Comparison of ENCODE assay signal across 16 mouse cellular contexts in genomic region chr1:139079000-139079399, GRCm38 (mm10).
DNase-seq lines count a peak whose midpoint lies in the region; ATAC-seq and TF ChIP-seq lines count a peak whose summit lies in the region.
"Had no signal": no experiment of that assay in that cellular context is flagged by ENCODE, and none has a peak within 500 bp of the region (broad histone marks: within the 10 kb centered on the region; RNA-seq: fewer than 3 reads in every experiment).

No protein-coding gene starts in this region.

- H3K9me3 ChIP-seq in hindbrain, embryonic 16.5 days (ENCODE audit: control insufficient read depth, low read length) = no peaks in the 10 kb centered on the region
- no peaks in the 10 kb centered on the region for H3K9me3 ChIP-seq in hindbrain, embryonic 14.5 days (ENCODE audit: control insufficient read depth, low read length)
- no peaks in the 10 kb centered on the region for H3K9me3 ChIP-seq in MEL (replicated peaks; ENCODE audit: insufficient read depth, low read length)
- H3K9me3 ChIP-seq: limb, embryonic 12.5 days had no signal

- 63% methylated on average over 8 of the region's 8 CpGs for WGBS in hindbrain, embryonic 16.5 days
- 68% methylated on average over 8 of the region's 8 CpGs for WGBS in hindbrain, embryonic 14.5 days

- peak; percentile 90 to 91 for TF ChIP-seq EP300 in MEL (IDR thresholded peaks at IDR 0.05; ENCODE audit: low read depth in 1 of 2, low read length in 2 of 2)

- no peak overlapping the region for H3K9ac ChIP-seq in hindbrain, embryonic 16.5 days (ENCODE audit: low read depth, low read length)
- H3K9ac ChIP-seq in hindbrain, embryonic 14.5 days = no peak overlapping the region
- peak overlapping the region; percentile 54 for H3K9ac ChIP-seq in MEL (ENCODE audit: control insufficient read depth, low read depth, low read length, poor library complexity, severe bottlenecking)
- H3K9ac ChIP-seq: limb, embryonic 12.5 days had no signal

- H3K27ac ChIP-seq in hindbrain, embryonic 16.5 days (ENCODE audit: low read depth, low read length) = no peak overlapping the region
- H3K27ac ChIP-seq in hindbrain, embryonic 14.5 days = no peak overlapping the region
- peak overlapping the region; percentile 83 for H3K27ac ChIP-seq in MEL (ENCODE audit: control insufficient read depth, low read depth, low read length)
- H3K27ac ChIP-seq: limb, embryonic 12.5 days had no signal

- H3K79me2 ChIP-seq in MEL (ENCODE audit: control insufficient read depth, insufficient read depth, low read length, poor library complexity) = no peaks in the 10 kb centered on the region

- DNase-seq in cerebellum, postnatal 14 days = peak; percentile 13 to 16
- DNase-seq in cerebellum, adult 11-12 months = no peak
- no peak for DNase-seq in hindbrain, embryonic 14.5 days (ENCODE audit: low spot score)
- peak; percentile 95 for DNase-seq in MEL (ENCODE audit: low read depth, low spot score)
- no peak for DNase-seq in cerebellum, adult 8-10 months
- no peak for DNase-seq in thymus, adult 18-20 months
- DNase-seq: adrenal gland, adult 8-10 months; gastrocnemius, postnatal 36 days; kidney, postnatal 14 days; lung, adult 2 months; right cerebral cortex, postnatal 4 days had no signal

- no peak overlapping the region for H3K4me2 ChIP-seq in hindbrain, embryonic 16.5 days (ENCODE audit: low read length)
- H3K4me2 ChIP-seq in hindbrain, embryonic 14.5 days (replicated peaks) = no peak overlapping the region
- H3K4me2 ChIP-seq: limb, embryonic 12.5 days had no signal

- peaks cover 2% of the 10 kb centered on the region for H3K4me1 ChIP-seq in hindbrain, embryonic 16.5 days (ENCODE audit: control insufficient read depth, insufficient read depth, low read depth, low read length)
- H3K4me1 ChIP-seq in hindbrain, embryonic 14.5 days (replicated peaks; ENCODE audit: control insufficient read depth, insufficient read depth, low read length) = peaks cover 11% of the 10 kb centered on the region
- peaks cover 6 to 13% of the 10 kb centered on the region in 2 experiments for H3K4me1 ChIP-seq in MEL (ENCODE audit: control insufficient read depth in 1 of 2, insufficient read depth in 2 of 2, low read length in 2 of 2)

- H3K27me3 ChIP-seq in hindbrain, embryonic 16.5 days (replicated peaks; ENCODE audit: control insufficient read depth, insufficient read depth, low read length) = no peaks in the 10 kb centered on the region
- no peaks in the 10 kb centered on the region for H3K27me3 ChIP-seq in hindbrain, embryonic 14.5 days (ENCODE audit: control insufficient read depth, insufficient read depth, low read length)
- H3K27me3 ChIP-seq in MEL (ENCODE audit: control insufficient read depth in 1 of 2, insufficient read depth in 2 of 2, low read length in 2 of 2) = no peaks in the 10 kb centered on the region
- H3K27me3 ChIP-seq: limb, embryonic 12.5 days; megakaryocyte, embryonic 14.5 days had no signal

- TF ChIP-seq RAD21 in MEL (IDR thresholded peaks at IDR 0.05; ENCODE audit: low read depth, low read length) = no peak

- no peak overlapping the region for H3K4me3 ChIP-seq in hindbrain, embryonic 16.5 days (ENCODE audit: low read length)
- H3K4me3 ChIP-seq in hindbrain, embryonic 14.5 days (replicated peaks; ENCODE audit: low read length) = no peak overlapping the region
- H3K4me3 ChIP-seq in MEL (ENCODE audit: control insufficient read depth in 1 of 2, insufficient read depth in 1 of 2, low read depth in 2 of 2, low read length in 2 of 2) = peak overlapping the region; percentile 57 to 81
- H3K4me3 ChIP-seq: limb, embryonic 12.5 days; megakaryocyte, embryonic 14.5 days had no signal

- peak; percentile 25; the same call in 1 of the 2 replicates for ATAC-seq in hindbrain, embryonic 16.5 days
- ATAC-seq in hindbrain, embryonic 14.5 days (ENCODE audit: low FRiP score) = no peak
- peak; percentile 44 for ATAC-seq in erythroid progenitor cell, adult 5-6 weeks (replicated peaks; ENCODE audit: low FRiP score, poor library complexity, severe bottlenecking)
- ATAC-seq: intestine, embryonic 16.5 days had no signal

- no peaks in the 10 kb centered on the region for H3K36me3 ChIP-seq in hindbrain, embryonic 16.5 days (ENCODE audit: control insufficient read depth, insufficient read depth, low read length)
- H3K36me3 ChIP-seq in hindbrain, embryonic 14.5 days (replicated peaks; ENCODE audit: control insufficient read depth, insufficient read depth) = no peaks in the 10 kb centered on the region
- peaks cover 0 to 10% of the 10 kb centered on the region in 2 experiments; a peak in 2 of 4 replicates for H3K36me3 ChIP-seq in MEL (ENCODE audit: control insufficient read depth in 1 of 2, insufficient read depth in 2 of 2, low read length in 2 of 2)
- H3K36me3 ChIP-seq: limb, embryonic 12.5 days had no signal

- TF ChIP-seq POLR2A in MEL (IDR thresholded peaks at IDR 0.05; ENCODE audit: control insufficient read depth in 1 of 2, insufficient read depth in 1 of 2, low read depth in 1 of 2, low read length in 2 of 2, poor library complexity in 1 of 2) = no peak; a peak in 1 of 4 replicates

- no peak for TF ChIP-seq CTCF in MEL (IDR thresholded peaks at IDR 0.05 in 2 of 3, conservative IDR thresholded peaks at IDR 0.05 in 1 of 3; ENCODE audit: control insufficient read depth in 1 of 3, insufficient read depth in 1 of 3, low read depth in 2 of 3, low read length in 3 of 3, poor library complexity in 1 of 3, severe bottlenecking in 1 of 3)

TF ChIP-seq in MEL, 35 proteins besides CTCF, POLR2A, EP300 and RAD21:
- TF ChIP-seq E2F4 (IDR thresholded peaks at IDR 0.05; ENCODE audit: borderline replicate concordance, low read depth, low read length) = no peak
- 0 out of 2 replicates have a peak, but pooled peaks have one; percentile 35 for TF ChIP-seq BHLHE40 (IDR thresholded peaks at IDR 0.05; ENCODE audit: borderline replicate concordance, low read depth, low read length)
- 0 out of 2 replicates have a peak, but pooled peaks have one; percentile 23 for TF ChIP-seq HCFC1 (IDR thresholded peaks at IDR 0.05; ENCODE audit: low read depth, low read length)
- peak; percentile 63 for TF ChIP-seq GATA1 (IDR thresholded peaks at IDR 0.05; ENCODE audit: low read depth, low read length)
- TF ChIP-seq JUND (IDR thresholded peaks at IDR 0.05; ENCODE audit: low read depth, low read length) = 0 out of 2 replicates have a peak, but pooled peaks have one; percentile 42
- no peak for TF ChIP-seq USF2 (IDR thresholded peaks at IDR 0.05; ENCODE audit: borderline replicate concordance in 1 of 2, insufficient read depth in 1 of 2, low read depth in 1 of 2, low read length in 2 of 2)
- 0 out of 2 replicates have a peak, but pooled peaks have one; percentile 29 for TF ChIP-seq ZNF384 (IDR thresholded peaks at IDR 0.05; ENCODE audit: low read depth, low read length)
- no peak for TF ChIP-seq MEF2A (IDR thresholded peaks at IDR 0.05; ENCODE audit: extremely low read depth, insufficient replicate concordance, low read depth, low read length, poor library complexity, severe bottlenecking)
- peak; percentile 34; the same call in 1 of the 2 replicates for TF ChIP-seq NELFE (IDR thresholded peaks at IDR 0.05; ENCODE audit: low read depth, low read length)
- TF ChIP-seq CHD1 (IDR thresholded peaks at IDR 0.05; ENCODE audit: low read depth, low read length) = no peak
- TF ChIP-seq ZC3H11A (IDR thresholded peaks at IDR 0.05; ENCODE audit: low read depth, low read length) = no peak
- TF ChIP-seq MXI1 (IDR thresholded peaks at IDR 0.05; ENCODE audit: low read depth, low read length) = peak; percentile 85
- TF ChIP-seq MAZ (IDR thresholded peaks at IDR 0.05; ENCODE audit: low read depth, low read length) = no peak
- no peak for TF ChIP-seq USF1 (IDR thresholded peaks at IDR 0.05; ENCODE audit: low read depth, low read length)
- TF ChIP-seq MYC (IDR thresholded peaks at IDR 0.05; ENCODE audit: low read depth, low read length) = peak; percentile 73
- peak; percentile 73 for TF ChIP-seq TCF12 (IDR thresholded peaks at IDR 0.05; ENCODE audit: low read depth, low read length)
- peak; percentile 85 for TF ChIP-seq ETS1 (IDR thresholded peaks at IDR 0.05; ENCODE audit: low read depth, low read length)
- peak; percentile 26 for TF ChIP-seq SMC3 (IDR thresholded peaks at IDR 0.05; ENCODE audit: low read depth, low read length)
- TF ChIP-seq MAFK (IDR thresholded peaks at IDR 0.05; ENCODE audit: borderline replicate concordance, low read depth, low read length) = peak; percentile 58; the same call in 1 of the 2 replicates
- TF ChIP-seq TAL1 (IDR thresholded peaks at IDR 0.05; ENCODE audit: low read length) = no peak; the same call in 1 of the 2 replicates
- TF ChIP-seq ZMIZ1 (IDR thresholded peaks at IDR 0.05; ENCODE audit: low read depth, low read length) = no peak
- no peak for TF ChIP-seq ZKSCAN1 (IDR thresholded peaks at IDR 0.05; ENCODE audit: low read depth, low read length)
- TF ChIP-seq SIN3A (IDR thresholded peaks at IDR 0.05; ENCODE audit: low read length) = peak; percentile 82
- no peak for TF ChIP-seq NRF1 (IDR thresholded peaks at IDR 0.05; ENCODE audit: insufficient read depth, low read depth, low read length, poor library complexity, severe bottlenecking)
- TF ChIP-seq TBP (IDR thresholded peaks at IDR 0.05; ENCODE audit: low read depth, low read length) = peak; percentile 6; the same call in 1 of the 2 replicates
- TF ChIP-seq MYB (IDR thresholded peaks at IDR 0.05; ENCODE audit: low read depth, low read length) = peak; percentile 74
- TF ChIP-seq MAX (IDR thresholded peaks at IDR 0.05; ENCODE audit: low read length) = peak; percentile 69
- TF ChIP-seq GABPA (IDR thresholded peaks at IDR 0.05; ENCODE audit: low read depth, low read length) = peak; percentile 85
- no peak for TF ChIP-seq POLR2AphosphoS2 (IDR thresholded peaks at IDR 0.05; ENCODE audit: low read length)
- peak; percentile 33; the same call in 1 of the 2 replicates for TF ChIP-seq ELF1 (IDR thresholded peaks at IDR 0.05; ENCODE audit: low read depth, low read length)
- TF ChIP-seq KAT2A (conservative IDR thresholded peaks at IDR 0.05; ENCODE audit: low read depth, low read length) = no peak
- TF ChIP-seq UBTF (IDR thresholded peaks at IDR 0.05; ENCODE audit: borderline replicate concordance, insufficient read depth, low read depth, low read length) = no peak
- no peak for TF ChIP-seq POLR2AphosphoS5 (IDR thresholded peaks at IDR 0.05; ENCODE audit: borderline replicate concordance, low read depth, low read length)
- TF ChIP-seq RCOR1 (IDR thresholded peaks at IDR 0.05; ENCODE audit: low read depth, low read length) = peak; percentile 82
- TF ChIP-seq CHD2 (IDR thresholded peaks at IDR 0.05; ENCODE audit: low read length) = no peak; the same call in 1 of the 2 replicates

Comparison
In these comparisons a context has a peak if more than half of its experiments do, and no peak if none do; other contexts are left out.
1. DNase-seq: peak in cerebellum, postnatal 14 days (2 of 2) and MEL (single experiment); none in cerebellum, adult 11-12 months (single experiment), hindbrain, embryonic 14.5 days (single experiment), cerebellum, adult 8-10 months (single experiment) and thymus, adult 18-20 months (0 of 2).
2. H3K4me3 ChIP-seq: peak in MEL (2 of 2); none in hindbrain, embryonic 16.5 days (single experiment) and hindbrain, embryonic 14.5 days (single experiment).